Mouse (Mus musculus) urinary bladder, postnatal 4 days (tissue): ENCODE results near the gene Zfp512.
"Not testable (repeated sequence)": the region's sequence is repeated elsewhere in the genome, so short reads cannot be mapped to it uniquely, and the experiment has no call there.

ENCODE experiments used
- DNase-seq, 2 experiments: peaks; one replicate each; pipeline ENCODE4 v3.0.0; 2021 to 2022; ENCODE audit warnings: low spot score in 2 of 2

Zfp512 gene

GRCm38 (mm10) chr5:31451878-31452561 lies at the start of gene Zfp512:
Gene Zfp512 (plus strand): TSS chr5:31452431.
- peak; percentile 92 to 94 for DNase-seq

- not testable (repeated sequence) for DNase-seq
Measured at GRCm38 (mm10) chr5:31434727-31435126, 17.5 kb upstream of the Zfp512 start.

GRCm38 (mm10) chr5:31451336-31451735 lies 895 bp upstream of the Zfp512 start:
- DNase-seq, result no peak

DNA sequence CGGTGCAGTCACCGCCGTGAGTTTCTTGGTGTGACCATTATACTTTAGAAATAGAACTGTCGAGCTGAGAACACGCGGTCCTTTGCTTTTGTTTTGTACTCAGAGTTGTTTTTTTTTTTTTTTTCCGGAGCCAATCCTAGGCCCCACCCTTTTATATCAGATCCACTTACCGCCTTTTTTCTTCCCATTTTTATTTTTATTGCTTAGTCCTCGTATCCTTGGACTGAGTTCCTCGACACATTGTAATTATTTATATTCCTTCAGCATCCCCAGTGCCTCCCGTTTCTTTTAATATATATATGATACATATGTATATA lies 289 bp downstream of the Zfp512 start:
- no peak for DNase-seq

GRCm38 (mm10) chr5:31452886-31453410 lies 717 bp downstream of the Zfp512 start:
- DNase-seq, result no peak

DNA sequence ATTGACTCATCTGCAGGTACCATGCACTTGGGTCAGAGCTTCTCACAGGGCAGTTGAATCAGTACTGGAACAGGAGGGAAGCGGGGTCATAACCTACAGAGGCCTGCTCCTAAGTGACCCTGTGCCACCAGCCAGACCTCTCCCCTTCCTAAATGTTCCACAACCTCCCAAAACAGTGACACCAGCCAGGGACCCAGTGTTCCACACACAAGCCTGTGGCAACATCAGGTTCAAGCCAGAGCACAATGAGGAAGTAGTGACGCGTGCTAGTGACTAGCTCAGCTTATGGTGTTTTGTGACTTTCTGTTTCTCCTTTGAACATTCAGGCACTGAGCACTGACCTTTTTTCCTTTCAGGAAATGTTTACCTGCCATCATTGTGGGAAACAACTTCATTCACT lies 15.6 kb downstream of the Zfp512 start:
- no peak for DNase-seq

DNA sequence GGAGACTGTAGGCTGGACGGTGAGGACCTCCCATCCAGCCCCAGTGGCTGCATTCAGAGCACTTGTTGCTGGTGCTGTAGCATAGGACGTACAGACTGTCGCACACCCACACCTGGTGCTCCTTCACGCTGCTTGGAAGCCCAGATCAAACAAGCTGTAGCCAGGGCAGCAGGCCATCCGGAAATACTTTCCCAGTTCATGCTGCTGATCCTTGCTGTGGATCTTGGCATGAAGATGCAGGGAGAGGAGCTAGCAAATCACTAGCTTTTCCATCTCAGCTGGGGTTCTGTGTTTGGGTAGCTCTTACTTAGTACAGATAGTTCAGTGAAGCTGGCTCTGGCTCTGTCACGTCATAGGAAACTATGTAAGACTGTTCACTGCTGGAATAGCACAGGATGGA lies 17.5 kb downstream of the Zfp512 start:
- DNase-seq, result no peak

- DNase-seq, result peak in 1 of 2 experiments; percentile 73
Measured at GRCm38 (mm10) chr5:31470334-31470733, 18.1 kb downstream of the Zfp512 start.

DNA sequence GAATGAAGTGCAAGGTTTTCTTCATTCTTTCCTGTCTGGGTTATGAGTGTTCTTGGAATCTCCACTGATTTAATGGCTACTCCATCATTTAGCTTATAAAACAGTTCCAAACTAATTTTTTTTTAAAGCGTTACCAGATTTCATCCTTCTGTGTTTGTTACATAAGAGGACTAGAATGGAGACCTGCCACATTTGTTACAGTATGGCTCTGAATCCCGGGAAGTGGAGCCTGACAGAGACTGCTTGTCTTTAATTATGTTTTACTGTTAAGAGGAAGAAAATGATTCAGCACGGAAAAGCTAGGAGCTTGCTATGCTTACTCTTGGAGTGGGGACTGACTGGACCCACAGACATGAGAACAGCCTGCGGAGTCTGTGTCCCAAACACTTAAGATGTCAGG lies 28.3 kb downstream of the Zfp512 start:
- no peak for DNase-seq

DNA sequence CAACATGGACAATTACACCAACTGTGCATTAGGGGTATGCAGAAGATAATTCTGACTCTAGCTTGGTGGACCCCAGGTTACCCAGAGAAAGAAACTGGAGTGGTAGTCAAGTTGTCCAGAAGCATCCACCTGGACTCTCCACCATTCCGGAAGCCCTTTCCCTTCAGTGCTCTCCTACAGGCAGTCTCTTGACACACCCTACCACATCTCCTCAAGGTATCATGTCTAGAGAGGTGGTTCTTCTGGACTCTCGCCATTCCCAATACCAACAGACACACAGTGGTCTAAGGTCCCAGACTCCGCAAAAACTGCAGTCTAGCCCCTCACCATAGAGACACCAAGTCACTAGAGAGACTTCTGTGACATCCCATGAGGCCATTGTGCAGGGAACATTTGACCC lies 33.2 kb downstream of the Zfp512 start, which contains the start of gene 4930548H24Rik:
TSS of gene 4930548H24Rik (plus strand) at position 301 of the 400 bp plus-strand sequence.
- no peak for DNase-seq

GRCm38 (mm10) chr5:31487889-31488288 lies 35.7 kb downstream of the Zfp512 start:
- no peak for DNase-seq

DNA sequence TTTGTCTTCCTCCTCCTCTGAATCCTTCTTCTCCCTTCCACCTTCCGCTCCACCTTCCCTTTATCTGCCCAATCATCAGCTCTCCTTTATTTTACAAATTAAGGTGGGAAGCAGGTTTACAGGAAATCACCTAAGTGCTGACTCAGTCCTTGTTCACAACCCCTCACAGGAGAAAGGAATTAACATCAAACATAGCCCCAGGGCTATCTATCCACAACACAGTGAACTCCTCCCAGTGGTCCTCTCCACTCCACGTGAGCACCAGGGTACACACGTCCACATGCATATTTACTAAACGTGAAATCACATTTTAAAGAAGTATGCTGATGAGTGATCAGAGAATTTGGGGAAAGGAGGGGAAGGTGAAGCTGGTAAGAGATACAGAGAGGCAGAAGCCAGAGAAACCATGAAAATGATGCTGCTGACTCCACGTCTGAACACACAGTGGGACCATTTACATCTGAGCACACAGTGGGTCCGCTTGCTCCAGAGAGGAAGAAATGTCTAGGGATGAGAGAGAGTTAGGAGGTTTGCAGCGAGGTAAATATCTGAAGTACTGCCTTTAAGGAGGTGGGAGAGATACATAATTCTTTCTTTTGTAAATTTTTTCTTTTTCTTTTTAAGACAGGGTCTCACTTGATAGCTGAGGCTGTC lies 37.0 kb downstream of the Zfp512 start:
- DNase-seq, result no peak

- no peak for DNase-seq
Measured at GRCm38 (mm10) chr5:31492031-31492430, 39.8 kb downstream of the Zfp512 start.

- DNase-seq, result peak; percentile 83 to 89
Measured at GRCm38 (mm10) chr5:31494513-31495297, 42.5 kb downstream of the Zfp512 start, which contains the start of gene Gpn1. Gene Gpn1 (plus strand): TSS chr5:31494741.

DNA sequence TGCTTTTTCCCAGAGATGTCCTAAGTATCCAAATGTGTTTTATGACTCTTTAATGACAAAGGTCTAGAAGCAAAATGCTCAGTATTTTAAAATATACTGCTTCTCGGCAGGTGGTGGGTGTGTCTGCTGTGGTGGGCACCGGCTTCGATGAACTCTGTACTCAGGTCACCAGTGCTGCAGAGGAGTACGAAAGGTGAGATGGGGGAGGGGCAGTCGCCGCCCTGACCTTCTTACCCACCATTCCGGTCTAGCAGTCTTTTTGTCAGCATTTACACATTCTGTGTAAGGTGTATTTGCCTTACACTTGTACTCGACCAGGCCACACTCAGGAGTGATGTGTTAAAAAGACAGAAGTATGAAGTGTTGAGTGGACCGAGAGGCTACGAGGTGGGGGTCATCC lies 52.6 kb downstream of the Zfp512 start:
- no peak for DNase-seq

GRCm38 (mm10) chr5:31512481-31512880 lies 60.2 kb downstream of the Zfp512 start:
- no peak for DNase-seq

DNA sequence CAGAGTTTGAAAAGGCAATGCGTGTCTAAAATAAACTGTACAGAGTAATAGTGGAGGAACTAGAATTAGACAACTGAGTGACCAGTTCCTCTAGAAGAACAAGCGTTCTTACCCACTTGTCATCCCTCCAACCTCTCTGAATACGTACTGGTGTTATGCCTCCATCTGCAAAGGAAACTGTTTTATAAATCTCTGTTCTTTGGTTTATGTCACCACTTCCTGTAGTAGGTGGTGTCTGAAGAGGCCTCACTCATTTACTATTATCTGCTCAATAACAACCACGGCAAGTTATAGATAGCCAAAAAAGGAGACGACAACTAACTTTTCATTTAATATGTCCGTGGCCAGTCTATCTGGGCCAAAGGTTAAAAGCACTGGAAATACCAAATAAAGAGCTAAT lies 68.3 kb downstream of the Zfp512 start:
- no peak for DNase-seq

DNA sequence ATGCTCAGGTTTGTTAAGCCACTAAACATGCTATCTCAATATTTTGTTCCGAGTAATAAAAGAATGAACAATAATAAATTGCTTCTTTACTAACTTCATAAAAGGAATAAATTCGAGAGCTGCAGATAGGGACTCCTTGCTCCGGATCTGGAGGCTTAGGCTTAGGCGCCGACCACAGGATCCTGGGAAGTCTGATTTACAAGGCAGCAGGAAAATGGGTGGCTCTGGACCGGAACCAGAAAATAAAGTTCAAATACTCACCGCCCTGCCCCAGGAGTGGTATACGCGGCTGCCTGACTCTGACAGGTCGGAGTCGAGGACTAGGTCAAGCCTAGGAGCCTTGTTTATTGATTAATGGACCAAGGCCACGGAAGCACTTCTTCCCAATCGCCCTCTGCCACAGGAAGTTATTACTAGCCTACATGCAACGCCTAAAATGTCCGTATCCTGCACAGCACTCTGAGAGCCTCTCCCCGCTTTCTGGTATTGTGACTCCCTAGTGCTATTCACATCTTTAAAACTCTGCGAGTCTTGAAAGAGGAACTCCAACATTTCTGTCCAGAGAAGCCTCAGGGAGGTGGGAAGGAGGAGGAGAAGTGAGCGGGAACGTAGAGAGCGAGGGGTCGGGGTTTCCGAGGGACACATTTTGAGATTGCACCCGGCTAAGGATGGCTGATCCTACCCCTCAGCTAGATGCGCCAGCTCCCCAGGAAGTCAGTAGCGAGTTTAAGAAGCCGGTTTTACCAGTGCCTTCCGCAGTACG lies 74.3 kb downstream of the Zfp512 start, which contains the start of gene Slc4a1ap:
TSS of gene Slc4a1ap (plus strand) at position 642 of the 763 bp plus-strand sequence.
- DNase-seq, result peak; percentile 72 to 79

- DNase-seq, result no peak
Measured at GRCm38 (mm10) chr5:31527117-31527680, 75.0 kb downstream of the Zfp512 start.

DNA sequence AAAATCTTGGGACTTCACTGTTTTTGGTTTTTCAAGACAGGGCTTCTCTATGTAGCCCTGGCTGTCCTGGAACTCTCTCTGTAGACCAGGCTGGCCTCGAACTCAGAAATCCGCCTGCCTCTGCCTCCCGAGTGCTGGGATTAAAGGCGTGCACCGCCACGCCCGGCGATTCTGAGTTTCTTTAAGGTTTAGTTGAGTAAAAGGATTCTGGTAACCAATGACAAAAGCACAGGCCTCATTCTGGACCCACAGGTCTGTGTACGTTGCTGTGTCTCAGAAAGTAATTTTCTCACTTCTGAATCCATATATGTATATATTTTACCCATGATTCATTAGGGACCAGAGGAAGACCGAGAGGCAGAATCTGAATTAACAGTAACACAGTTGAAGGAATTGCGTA lies 75.5 kb downstream of the Zfp512 start, which contains the start of gene Supt7l:
TSS of gene Supt7l (minus strand) at position 101 of the 400 bp plus-strand sequence.
- not testable (repeated sequence) for DNase-seq

DNA sequence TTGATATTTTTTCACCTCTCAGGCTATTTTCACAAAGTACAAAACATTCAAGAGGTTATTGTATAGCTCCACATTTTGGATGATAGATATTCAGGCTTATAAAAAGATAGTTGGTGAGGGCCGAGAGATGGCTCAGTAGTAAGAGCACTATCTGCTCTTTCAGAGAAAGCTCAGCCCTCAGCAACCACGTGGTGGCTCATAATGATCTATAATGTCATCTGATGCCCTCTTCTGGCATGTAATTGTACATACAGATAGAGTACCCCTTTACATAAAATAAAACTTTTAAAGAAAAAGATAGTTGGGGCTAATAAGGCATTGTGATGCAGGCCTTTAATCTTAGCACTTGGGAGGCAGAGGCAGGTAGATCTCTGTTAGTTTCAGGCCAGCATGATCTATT lies 76.3 kb downstream of the Zfp512 start:
- no peak for DNase-seq
